Mouse (Mus musculus): Measurements from ENCODE around the gene Med8. TPM values are rescaled to one million over a fixed set of nuclear protein-coding genes. Genes with fewer than 3 reads are reported as not detected.
A peak's percentile ranks its signal among the peaks of the same experiment; 100 is the strongest.

Med8 gene
- polyA plus RNA-seq, 1 experiment from 2014 or later, result 108 TPM

- ATAC-seq (ENCODE audit: low FRiP score, low read depth), result no peak
- Histone ChIP-seq H3K9ac (no peak overlapping the region), H3K27ac (no peak overlapping the region), H3K4me2 (replicated peaks) (no peak overlapping the region), H3K9me3 (no peaks in the 10 kb centered on the region), H3K27me3 (no peaks in the 10 kb centered on the region), H3K4me3 (no peak overlapping the region), H3K4me1 (no peaks in the 10 kb centered on the region), H3K36me3 (peaks cover 88% of the 10 kb centered on the region)
- WGBS, result 89% methylated on average over 13 of the region's 13 CpGs
These were observed 8.1 kb downstream of the Med8 start for GRCm38 (mm10) chr4:118417112-118417797.

GRCm38 (mm10) chr4:118421384-118421783, 12.2 kb downstream of the Med8 start:
- no peaks in the 10 kb centered on the region for H3K9me3 ChIP-seq
- no peak overlapping the region for H3K4me2 ChIP-seq (replicated peaks)
- WGBS, result 93% methylated on average over 3 of the region's 3 CpGs
- no peak for ATAC-seq (ENCODE audit: low FRiP score, low read depth)
- no peaks in the 10 kb centered on the region for H3K27me3 ChIP-seq
- H3K9ac ChIP-seq, result no peak overlapping the region
- peaks cover 53% of the 10 kb centered on the region for H3K36me3 ChIP-seq
- H3K4me1 ChIP-seq, result no peaks in the 10 kb centered on the region
- no peak overlapping the region for H3K4me3 ChIP-seq
- no peak overlapping the region for H3K27ac ChIP-seq

GRCm38 (mm10) chr4:118424541-118425160, 15.5 kb downstream of the Med8 start:
- Histone ChIP-seq H3K36me3 (peaks cover 27% of the 10 kb centered on the region), H3K4me1 (peaks cover 23% of the 10 kb centered on the region)

DNA sequence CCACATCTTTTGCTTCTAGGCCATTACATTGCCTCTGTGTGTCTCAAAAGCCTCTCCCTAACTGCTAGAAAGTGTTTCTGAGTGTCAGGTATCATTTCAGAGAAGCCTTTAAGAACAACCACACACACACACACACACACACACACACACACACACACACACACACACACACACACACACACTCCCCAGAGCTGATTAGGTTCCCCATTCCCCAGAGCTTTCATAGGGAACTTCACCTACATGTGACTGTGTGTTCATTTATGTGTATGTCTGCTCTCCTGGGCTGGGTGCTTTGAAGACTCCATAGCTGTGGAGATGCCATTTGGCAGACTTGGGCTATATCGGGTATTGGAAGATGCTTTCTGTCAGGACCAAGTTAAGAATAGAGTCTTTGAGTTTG, 16.2 kb downstream of the Med8 start:
- 100% methylated on average over 1 of the region's 1 CpGs for WGBS
- Histone ChIP-seq H3K27ac (no peak overlapping the region), H3K36me3 (peaks cover 24% of the 10 kb centered on the region), H3K4me2 (replicated peaks) (no peak overlapping the region), H3K4me3 (no peak overlapping the region), H3K9ac (no peak overlapping the region), H3K27me3 (no peaks in the 10 kb centered on the region), H3K4me1 (peaks cover 30% of the 10 kb centered on the region), H3K9me3 (no peaks in the 10 kb centered on the region)
- ATAC-seq (ENCODE audit: low FRiP score, low read depth), result no peak

More at GRCm38 (mm10) chr4:118424541-118425160, 15.5 kb downstream of the Med8 start:
- Histone ChIP-seq H3K9ac (no peak overlapping the region), H3K9me3 (no peaks in the 10 kb centered on the region), H3K4me3 (no peak overlapping the region), H3K27ac (no peak overlapping the region), H3K4me2 (replicated peaks) (no peak overlapping the region), H3K27me3 (no peaks in the 10 kb centered on the region)
- WGBS, result 83% methylated on average over 4 of the region's 4 CpGs
- no peak for ATAC-seq (ENCODE audit: low FRiP score, low read depth)

DNA sequence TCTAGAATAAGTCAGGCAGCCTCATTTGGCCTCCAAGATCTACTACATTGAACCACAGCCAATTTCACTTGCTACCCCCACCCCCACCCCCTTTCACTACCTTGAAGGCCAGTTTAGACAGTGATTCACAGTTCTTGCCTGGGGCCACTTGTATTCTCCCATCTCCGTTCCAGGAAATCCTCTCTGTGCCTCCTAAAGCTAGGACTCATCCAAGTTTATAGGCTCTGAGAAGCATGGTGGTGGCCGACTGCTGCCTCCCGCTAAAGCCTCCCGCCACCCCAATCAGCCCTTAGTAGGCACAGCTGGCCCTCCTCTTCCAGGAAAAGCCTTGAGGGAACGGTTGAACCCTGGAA, 18.3 kb downstream of the Med8 start:
- ATAC-seq (ENCODE audit: low FRiP score, low read depth), result peak; percentile 9; the same call in 1 of the 2 replicates
- H3K9ac ChIP-seq, result peak overlapping the region; percentile 77
- H3K4me3 ChIP-seq, result peak overlapping the region; percentile 57
- H3K27me3 ChIP-seq, result no peaks in the 10 kb centered on the region
- no peaks in the 10 kb centered on the region for H3K9me3 ChIP-seq
- peak overlapping the region; percentile 76 for H3K27ac ChIP-seq
- 2% methylated on average over 5 of the region's 5 CpGs for WGBS
- peak overlapping the region; percentile 89 for H3K4me2 ChIP-seq (replicated peaks)
- peaks cover 30% of the 10 kb centered on the region for H3K4me1 ChIP-seq
- H3K36me3 ChIP-seq, result peaks cover 30% of the 10 kb centered on the region

DNA sequence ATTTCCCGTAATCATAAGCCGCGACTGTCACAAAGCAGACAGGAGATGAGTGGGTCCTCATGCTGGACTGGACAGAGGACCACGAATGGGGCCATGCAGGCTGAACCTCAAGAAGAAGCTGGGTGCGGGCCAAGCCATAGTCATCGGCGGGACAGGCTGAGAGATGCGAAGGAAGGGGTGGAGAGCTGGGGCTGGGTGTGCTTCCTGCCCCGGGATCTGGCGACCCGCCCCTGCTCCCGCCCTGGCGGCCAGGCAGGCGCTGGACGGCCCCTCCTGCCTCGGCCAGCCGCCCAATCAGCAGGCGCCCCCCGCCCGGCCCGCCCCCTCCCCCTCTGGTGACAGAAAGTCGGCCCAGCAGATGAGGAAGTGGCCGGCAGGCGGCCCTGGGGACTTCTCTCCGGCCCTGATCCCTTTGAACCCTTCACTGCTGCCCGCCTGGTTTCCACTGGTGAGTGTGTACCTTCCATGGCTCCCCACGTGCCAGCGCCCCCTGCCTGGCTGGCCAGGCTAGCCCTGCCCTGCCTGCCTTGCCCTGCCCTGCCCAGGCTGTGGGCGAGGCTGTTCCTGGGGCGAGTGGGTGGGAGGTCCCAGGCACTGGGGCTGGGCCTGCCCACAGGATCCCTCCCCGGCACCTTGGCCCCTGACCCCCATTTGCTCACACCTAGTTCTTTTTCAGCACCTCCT, 18.8 kb downstream of the Med8 start, which contains the start of gene Elovl1:
Gene Elovl1, plus strand, starts transcription at position 326 of the 684 bp plus-strand sequence.
- ATAC-seq (ENCODE audit: low FRiP score, low read depth), result peak; percentile 96
- Histone ChIP-seq H3K27ac (peak within 1 kb of the TSS; percentile 76), H3K4me1 (peaks cover 30% of the 10 kb centered on the region), H3K27me3 (no peaks in the 10 kb centered on the region), H3K36me3 (peaks cover 32% of the 10 kb centered on the region), H3K4me3 (peak within 1 kb of the TSS; percentile 57), H3K9ac (peak within 1 kb of the TSS; percentile 77), H3K4me2 (replicated peaks) (peak within 1 kb of the TSS; percentile 89), H3K9me3 (no peaks in the 10 kb centered on the region)
- WGBS, result under 1% methylated on average over 30 of the region's 31 CpGs

DNA sequence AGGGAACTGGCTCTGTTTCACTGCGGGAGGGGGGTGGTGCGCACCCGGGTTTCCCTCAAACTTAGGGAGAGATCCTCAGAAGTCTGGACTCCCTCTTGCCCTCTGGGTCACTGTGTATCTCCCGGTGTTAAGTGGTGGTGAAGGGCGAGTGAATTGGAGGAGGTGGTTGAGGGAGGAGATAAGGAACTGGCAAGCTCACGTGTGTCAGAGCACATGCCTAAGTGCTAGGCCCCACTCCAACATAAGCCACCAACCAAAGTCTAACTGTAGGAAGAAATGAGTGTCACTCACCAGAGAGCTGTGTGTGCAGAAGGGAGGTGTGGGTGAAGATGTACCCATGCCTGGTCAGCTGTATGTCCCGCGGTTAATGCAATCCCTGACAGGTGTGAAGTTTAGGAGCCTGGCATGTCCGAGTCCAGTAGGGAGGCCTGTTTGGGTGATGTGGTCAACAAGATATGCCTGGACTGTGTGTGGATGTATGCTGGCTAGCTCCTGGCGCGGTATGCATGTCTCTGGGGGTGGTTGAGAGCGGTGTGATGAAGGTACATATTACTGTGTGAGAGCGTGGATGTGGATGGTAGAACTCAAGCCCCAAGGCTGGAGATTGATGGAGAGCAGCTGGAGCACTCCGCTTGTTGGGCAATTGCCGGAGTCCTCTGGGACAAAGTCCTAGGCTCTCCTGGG, 19.5 kb downstream of the Med8 start:
- Histone ChIP-seq H3K36me3 (peaks cover 37% of the 10 kb centered on the region), H3K27ac (peak overlapping the region; percentile 76), H3K4me1 (peaks cover 31% of the 10 kb centered on the region), H3K4me3 (peak overlapping the region; percentile 57), H3K4me2 (replicated peaks) (peak overlapping the region; percentile 89), H3K9me3 (no peaks in the 10 kb centered on the region), H3K27me3 (no peaks in the 10 kb centered on the region), H3K9ac (peak overlapping the region; percentile 77)
- WGBS, result 34% methylated on average over 15 of the region's 15 CpGs
- 0 out of 2 replicates have a peak, but pooled peaks have one; percentile 4 for ATAC-seq (ENCODE audit: low FRiP score, low read depth)

DNA sequence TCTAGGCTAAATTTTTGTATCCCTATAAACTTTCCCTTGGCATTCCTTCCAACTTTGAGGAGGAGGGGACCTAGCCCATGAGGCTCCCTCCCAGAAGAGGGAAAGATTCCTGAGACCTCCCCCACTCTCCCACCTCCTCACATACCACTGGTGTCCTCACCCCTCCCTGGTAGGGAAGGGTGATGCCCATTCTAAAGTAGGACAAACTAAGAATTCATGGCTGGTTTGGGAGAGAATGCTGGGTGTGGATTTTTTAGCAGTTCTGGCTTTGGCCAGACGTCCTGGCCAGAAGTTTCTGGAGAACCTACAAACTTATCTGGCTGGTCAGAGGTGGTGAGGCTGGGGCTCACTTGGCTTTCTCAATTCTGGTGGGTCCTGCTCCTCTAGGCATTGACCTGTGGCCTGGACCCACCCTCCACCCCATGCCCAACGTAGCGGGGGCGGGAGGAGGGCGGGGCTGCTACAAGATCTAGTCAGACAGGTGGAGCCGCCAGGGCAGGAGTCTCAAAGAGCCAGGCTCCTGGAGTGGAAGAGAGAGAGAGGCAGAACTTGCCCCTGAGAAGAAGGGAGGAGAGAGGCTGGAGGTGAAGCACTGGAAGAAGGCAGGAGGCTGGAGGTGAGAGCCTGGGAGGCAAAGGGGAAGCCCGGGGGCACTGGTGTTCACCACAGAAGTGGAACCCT, 20.2 kb downstream of the Med8 start:
- ATAC-seq (ENCODE audit: low FRiP score, low read depth), result 0 out of 2 replicates have a peak, but pooled peaks have one; percentile 0
- peak overlapping the region; percentile 77; the same call in 1 of the 2 replicates for H3K9ac ChIP-seq
- H3K4me2 ChIP-seq (replicated peaks), result peak overlapping the region; percentile 89
- H3K4me1 ChIP-seq, result peaks cover 38% of the 10 kb centered on the region
- peak overlapping the region; percentile 76 for H3K27ac ChIP-seq
- H3K27me3 ChIP-seq, result no peaks in the 10 kb centered on the region
- WGBS, result 45% methylated on average over 7 of the region's 7 CpGs
- peak overlapping the region; percentile 57 for H3K4me3 ChIP-seq
- peaks cover 44% of the 10 kb centered on the region for H3K36me3 ChIP-seq
- H3K9me3 ChIP-seq, result no peaks in the 10 kb centered on the region

- 64% methylated on average over 8 of the region's 8 CpGs for WGBS
- H3K4me3 ChIP-seq, result no peak overlapping the region
- H3K27me3 ChIP-seq, result no peaks in the 10 kb centered on the region
- no peak overlapping the region for H3K4me2 ChIP-seq (replicated peaks)
- no peak overlapping the region for H3K9ac ChIP-seq
- H3K9me3 ChIP-seq, result no peaks in the 10 kb centered on the region
- ATAC-seq (ENCODE audit: low FRiP score, low read depth), result no peak
- H3K4me1 ChIP-seq, result peaks cover 60% of the 10 kb centered on the region
- H3K36me3 ChIP-seq, result peaks cover 53% of the 10 kb centered on the region
- no peak overlapping the region for H3K27ac ChIP-seq
These were observed 23.2 kb downstream of the Med8 start for GRCm38 (mm10) chr4:118432332-118432731.

DNA sequence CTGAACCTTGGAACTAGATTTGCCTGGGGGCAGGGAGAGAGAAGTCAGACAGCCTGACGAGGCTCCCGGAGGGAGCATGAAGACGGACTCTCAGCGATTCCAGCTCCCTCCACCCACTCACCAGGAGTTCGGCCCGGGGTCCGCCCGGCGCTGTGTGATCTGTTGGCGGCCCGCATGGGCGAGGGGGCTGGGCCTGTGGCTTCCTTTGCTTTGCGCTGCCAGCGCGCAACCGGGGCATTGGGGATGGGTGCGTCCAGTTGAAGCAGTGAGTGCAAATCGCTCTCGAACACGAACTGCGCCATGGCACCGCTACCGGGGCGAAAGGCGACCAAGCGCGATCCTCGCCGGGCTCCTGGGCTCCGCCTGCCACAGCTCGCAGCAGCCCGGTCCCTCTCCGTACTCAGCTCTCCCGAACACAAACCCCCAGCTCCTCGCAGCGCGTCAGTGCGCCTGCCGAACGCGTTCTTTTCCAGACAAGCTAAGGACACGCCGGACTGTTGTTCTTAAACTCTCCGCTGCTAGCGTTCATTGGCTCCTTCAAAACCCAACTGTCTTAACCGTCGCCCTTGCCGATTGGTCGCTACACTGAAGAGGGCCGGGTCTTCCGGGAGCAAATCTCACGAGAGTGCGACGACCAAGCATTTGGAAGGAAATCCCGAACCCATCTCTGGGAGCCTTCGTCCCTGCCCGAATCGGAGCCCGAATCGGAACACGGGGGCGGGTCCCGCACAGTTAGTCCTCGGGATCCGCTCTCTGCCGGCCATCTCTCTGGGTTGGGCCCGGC, 27.9 kb downstream of the Med8 start, which contains the start of gene Cdc20:
Gene Cdc20, minus strand, starts transcription at position 533 of the 784 bp plus-strand sequence.
- Histone ChIP-seq H3K27ac (peak within 1 kb of the TSS; percentile 85), H3K9ac (peak within 1 kb of the TSS; percentile 87), H3K36me3 (peaks cover 32% of the 10 kb centered on the region), H3K9me3 (no peaks in the 10 kb centered on the region), H3K4me2 (replicated peaks) (peak within 1 kb of the TSS; percentile 98), H3K4me1 (peaks cover 43% of the 10 kb centered on the region), H3K27me3 (no peaks in the 10 kb centered on the region), H3K4me3 (peak within 1 kb of the TSS; percentile 72)
- WGBS, result under 1% methylated on average over 67 of the region's 67 CpGs
- peak; percentile 96 for ATAC-seq (ENCODE audit: low FRiP score, low read depth)

DNA sequence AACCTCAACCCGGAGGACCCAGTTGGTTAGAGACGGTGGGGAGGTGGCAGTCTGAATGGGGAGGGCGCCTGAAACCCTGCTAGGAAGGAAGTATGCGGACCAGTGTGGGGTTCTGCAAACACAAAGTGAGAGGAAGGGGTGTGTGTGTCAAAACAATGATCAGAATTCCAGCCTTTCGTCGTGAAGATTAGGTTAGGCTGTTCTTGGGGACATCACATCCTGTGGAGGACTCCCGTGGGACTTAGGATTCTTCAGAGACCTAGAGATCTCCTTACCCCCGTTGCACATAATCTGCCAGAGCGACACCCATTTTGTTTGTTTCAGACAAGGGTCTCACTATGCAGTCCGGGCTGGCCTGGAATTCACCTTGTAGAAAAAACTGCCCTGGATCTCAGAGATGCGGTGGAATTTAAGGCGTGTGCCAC, 28.7 kb downstream of the Med8 start:
- Histone ChIP-seq H3K4me1 (peaks cover 43% of the 10 kb centered on the region), H3K4me3 (peak overlapping the region; percentile 72), H3K4me2 (replicated peaks) (peak overlapping the region; percentile 98), H3K27me3 (no peaks in the 10 kb centered on the region), H3K36me3 (peaks cover 24% of the 10 kb centered on the region), H3K27ac (peak overlapping the region; percentile 85), H3K9me3 (no peaks in the 10 kb centered on the region), H3K9ac (peak overlapping the region; percentile 71)
- ATAC-seq (ENCODE audit: low FRiP score, low read depth), result no peak
- 8% methylated on average over 12 of the region's 12 CpGs for WGBS

Measured in limb, embryonic 13.5 days (tissue).